Mouse (Mus musculus) urinary bladder, postnatal 25 days (tissue): ENCODE data around the gene Gm45713.
"Not testable (repeated sequence)": the region's sequence is repeated elsewhere in the genome, so short reads cannot be mapped to it uniquely, and the experiment has no call there.

ENCODE experiments used
- DNase-seq: peaks from one replicate; pipeline ENCODE4 v3.0.0; 2022; ENCODE audit warnings: low spot score

Gene Gm45713

GRCm38 (mm10) chr7:45141914-45142313 is 5.9 kb upstream of the Gm45713 start:
- no peak for DNase-seq

DNA sequence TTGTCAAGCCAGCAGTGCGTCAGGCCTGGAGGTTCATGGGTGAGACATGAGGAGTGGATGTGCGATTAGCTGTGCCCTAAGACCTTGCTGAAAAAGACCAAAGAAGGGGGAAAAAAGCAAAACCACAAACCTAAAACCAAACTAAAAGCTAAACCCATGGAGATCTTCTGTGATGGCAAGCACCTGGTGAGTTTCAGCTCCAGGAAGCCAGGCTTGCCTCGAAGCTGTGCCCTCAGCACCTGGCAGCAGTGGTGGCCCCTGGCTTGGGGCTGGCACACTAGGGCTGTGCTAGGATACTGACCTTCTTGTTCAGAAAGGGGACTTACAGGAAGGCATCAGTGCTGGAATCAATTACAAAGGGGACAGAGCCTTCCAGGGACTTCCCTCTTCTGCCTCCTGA is 5.3 kb upstream of the Gm45713 start:
- no peak for DNase-seq

DNA sequence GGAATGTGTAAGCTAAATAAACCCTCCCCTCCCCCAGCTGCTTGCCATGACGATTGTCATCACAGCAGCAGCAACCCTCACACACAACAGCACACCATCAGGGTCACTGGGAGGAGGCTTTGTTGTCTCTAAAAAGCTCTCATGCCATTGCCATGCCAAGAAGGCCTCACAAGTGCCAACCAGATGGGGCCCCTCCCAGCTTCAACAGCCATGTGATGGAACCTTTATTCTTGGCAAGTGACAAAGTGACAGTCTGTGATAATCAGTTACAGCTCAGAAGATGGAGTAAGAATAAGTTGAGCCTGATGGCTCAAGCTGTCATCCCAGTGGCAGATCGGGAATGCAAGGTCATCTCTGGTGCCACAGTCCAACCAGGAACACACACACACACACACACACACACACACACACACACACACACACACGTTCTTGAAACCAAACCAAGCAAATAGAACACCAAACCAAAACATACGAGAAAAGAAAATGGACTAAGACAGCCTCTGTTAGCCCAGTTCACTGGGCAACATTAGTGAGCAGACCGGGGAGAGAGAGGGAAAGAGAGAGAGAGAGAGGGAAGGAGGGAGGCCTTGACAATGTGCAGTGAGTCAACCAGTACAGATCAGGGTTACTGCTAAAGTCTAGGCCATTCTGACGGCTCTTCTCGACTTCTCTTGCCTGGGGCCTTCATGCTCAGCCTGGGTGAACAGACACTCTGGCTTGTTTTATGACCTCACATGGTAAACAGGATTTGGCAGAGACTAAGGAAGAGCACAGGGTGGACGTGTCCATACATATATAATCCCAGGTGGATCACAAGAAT is 4.1 kb upstream of the Gm45713 start:
- no peak for DNase-seq

DNA sequence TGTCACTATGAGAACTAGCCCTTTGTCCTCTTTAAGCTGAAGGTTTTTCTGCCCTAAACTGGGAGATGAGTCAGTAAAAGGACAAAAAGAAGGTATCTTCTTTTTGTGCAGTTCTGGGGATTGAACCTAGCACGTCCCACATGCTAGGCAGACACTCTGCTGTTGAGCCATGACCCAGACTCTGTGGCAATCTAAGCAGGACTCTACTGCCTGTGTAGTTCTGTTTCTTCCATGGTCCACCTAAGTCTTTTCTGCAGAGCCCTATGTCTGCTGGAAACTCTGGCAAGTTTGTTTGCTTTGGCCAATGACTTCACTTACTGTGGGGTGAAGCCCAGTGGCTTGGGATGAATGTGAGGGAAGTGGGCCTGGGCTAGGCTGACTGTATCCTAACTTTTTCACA is 2.4 kb upstream of the Gm45713 start:
- DNase-seq: no peak

- DNase-seq: no peak
Observed at GRCm38 (mm10) chr7:45137171-45138006, 1.4 kb upstream of the Gm45713 start.

DNA sequence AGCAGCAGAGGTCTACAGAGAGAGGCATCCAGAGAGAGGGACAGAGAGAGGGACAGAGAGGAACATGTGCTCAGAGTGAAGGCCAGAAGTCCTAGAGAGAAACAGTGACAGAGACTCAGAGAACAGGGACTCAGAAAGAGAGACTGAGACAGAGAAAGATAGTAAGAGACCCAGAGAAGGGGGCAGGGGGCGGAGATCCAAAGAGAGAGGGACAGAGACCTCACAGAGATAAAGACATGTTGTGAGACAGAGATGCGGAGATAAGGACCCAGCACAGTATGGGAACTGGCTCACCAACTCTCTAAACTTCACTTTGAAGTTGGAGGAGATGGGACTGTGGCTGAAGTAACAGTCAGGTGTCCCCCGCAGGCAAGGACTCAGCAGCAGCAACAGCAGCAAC is 661 bp downstream of the Gm45713 start:
- no peak for DNase-seq

DNA sequence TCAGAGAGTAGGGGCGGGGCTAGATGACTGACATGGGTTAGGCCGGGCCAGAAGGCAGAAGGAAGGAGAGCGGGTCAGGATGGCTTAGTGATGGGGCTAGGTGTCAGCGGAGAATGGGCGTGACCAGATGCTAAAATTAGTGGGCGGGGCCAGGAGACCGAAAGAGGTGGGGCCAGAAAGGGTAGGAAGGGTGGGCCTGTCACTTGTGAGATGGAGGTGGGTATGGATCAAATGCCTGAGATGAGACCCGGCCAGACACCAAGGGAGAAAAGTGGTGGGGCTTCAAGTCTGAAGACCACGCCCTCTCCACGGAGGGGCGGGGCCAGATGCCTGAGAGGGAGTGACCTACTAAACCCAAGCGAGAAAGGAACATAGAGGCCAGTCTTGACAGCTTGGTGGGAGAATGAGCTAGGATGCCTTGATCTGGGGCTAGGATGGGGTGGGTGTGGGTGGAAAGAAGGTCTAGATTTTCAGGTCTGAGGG is 1.4 kb downstream of the Gm45713 start:
- DNase-seq: no peak

DNA sequence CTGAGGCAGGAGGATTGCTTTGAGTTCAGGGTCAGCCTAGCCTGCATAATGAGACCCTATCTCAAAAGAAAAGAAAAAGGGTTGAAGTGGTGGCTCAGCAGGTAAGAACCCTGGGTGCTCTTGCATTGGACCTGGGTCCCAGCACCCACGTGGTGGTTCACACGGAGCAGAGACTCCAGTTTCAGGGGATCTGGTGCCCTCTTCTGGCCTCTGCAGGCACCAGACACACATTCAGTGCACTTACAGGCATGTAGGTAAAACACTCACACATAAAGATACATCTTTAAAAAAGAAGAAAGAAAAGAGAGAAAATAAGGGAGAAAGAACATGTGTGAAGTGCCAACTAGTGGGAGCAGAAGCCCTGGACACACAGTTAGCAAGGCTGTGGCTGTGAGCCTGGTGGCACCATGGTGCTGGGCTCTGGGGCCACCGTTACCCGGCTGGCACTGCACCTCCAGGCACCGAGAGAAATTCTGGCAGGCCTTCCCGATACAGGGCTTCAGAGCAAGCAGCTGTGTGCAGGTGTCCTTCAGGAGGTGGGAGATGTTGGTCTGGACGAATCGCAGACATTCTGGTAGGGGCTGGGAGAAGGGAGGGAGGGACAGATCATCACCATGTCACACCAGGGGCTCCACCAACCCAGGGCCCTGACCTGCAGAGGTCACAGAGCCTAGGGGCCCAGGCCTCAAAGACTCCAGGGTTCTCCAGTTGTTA is 2.4 kb downstream of the Gm45713 start:
- no peak for DNase-seq

- DNase-seq: no peak
Observed at GRCm38 (mm10) chr7:45131850-45132249, 4.2 kb downstream of the Gm45713 start.

DNA sequence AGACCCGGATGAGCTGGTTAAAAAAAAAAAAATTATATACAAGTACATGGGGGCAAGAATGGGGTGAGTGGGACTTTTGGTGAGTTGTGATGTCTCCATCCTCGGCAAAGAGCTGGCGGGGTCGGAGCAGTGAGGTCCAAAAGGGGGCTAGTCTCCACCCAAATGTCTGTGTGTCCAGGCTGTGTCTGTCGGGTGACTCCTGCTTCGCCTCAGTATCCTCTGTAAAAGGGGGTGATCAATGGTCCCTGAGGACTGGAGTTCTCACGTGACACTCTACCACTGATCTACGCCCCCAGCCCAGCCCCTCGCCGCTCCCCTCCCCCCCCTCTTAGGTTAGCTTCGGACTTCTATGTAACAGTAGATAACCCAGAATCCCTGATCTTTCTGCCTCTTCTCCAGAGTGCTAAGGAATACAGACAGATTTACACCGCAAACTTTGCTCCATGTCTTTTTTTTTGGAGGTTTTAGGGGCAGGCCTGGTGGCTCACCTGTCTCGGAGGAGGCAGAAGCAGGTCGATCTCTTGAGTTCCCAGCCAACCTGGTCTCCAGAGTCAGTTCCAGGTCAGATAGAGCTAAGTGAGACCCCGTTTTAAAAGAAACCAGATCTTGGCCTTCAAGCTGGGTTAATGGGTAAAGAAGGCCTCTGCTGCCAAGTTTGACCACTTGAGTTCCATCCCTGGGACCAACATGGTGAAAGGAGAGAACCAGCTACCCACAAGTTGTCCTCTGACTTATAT is 6.1 kb downstream of the Gm45713 start:
- no peak for DNase-seq

DNA sequence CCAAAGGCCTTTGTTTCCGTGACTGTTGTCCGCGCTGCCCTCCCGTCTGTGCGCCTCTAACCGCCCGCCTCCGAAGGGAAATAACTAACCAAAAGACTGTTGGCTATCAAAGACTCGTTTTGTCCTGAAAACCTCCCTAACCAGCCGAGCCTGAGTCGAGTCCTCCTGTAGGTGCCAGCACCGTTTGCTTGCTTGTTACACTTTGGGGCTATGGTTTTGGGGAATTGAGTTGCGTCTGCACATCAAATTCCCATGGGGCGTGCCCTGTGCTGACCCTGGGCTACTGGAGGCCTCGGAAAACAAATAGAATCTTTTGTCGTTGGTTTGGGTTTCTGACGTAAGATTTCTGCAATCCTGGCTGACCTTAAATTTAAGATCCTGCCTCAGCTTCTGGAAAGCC is 6.7 kb downstream of the Gm45713 start:
- no peak for DNase-seq

- peak; percentile 95 for DNase-seq
Observed at GRCm38 (mm10) chr7:45128624-45129246, 7.3 kb downstream of the Gm45713 start, which contains the start of gene Rpl13a. TSS of gene Rpl13a (minus strand) at chr7:45128761.

GRCm38 (mm10) chr7:45127700-45128224 is 8.3 kb downstream of the Gm45713 start:
- no peak for DNase-seq

- no peak for DNase-seq
Observed at GRCm38 (mm10) chr7:45126844-45127699, 9.0 kb downstream of the Gm45713 start.

GRCm38 (mm10) chr7:45126147-45126843 is 9.7 kb downstream of the Gm45713 start:
- no peak for DNase-seq

DNA sequence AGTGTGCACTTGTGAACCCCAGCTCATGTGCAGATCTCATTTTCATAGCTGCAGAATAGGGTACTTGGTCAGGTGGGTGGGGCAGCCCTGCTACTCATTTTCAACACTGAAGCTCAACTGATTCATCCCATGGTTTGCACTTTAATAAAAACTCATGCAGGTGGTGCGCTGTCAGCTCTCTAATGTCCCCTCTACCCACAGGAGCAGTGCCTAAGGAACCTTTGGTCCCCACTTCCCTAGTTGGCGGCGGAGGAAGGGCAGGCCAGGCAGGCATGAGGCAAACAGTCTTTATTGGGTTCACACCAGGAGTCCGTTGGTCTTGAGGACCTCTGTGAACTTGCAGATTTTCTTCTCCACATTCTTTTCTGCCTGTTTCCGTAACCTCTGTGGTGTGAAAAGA is 10.4 kb downstream of the Gm45713 start:
- DNase-seq: not testable (repeated sequence)

DNA sequence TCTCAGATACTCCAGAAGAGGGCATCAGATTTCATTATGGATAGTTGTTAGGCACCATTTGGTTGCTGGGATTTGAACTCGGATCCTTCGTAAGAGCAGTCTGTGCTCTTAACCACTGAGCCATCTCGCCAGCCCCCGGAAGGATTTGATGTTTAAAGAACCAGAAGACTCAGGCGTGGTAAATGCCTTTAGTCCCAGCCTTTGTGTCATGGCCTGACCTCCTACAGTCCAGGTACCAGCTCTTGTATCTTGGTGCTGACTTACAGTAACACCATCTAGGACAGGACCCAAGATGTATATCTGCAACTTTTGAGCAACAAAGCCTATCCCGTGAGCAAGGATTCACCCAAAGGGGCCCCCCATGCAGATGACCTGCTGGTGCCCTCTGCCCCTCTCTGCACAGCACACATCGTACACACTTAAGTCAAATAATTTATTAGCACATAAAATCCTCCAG is 10.9 kb downstream of the Gm45713 start:
- no peak for DNase-seq

GRCm38 (mm10) chr7:45124224-45125143 is 11.5 kb downstream of the Gm45713 start, which contains the start of gene Rps11:
TSS of gene Rps11 (minus strand) at chr7:45124439.
- peak; percentile 96 for DNase-seq
